Mouse (Mus musculus) embryonic fibroblast, embryonic 13.5 days (primary cell): ENCODE data around the gene Mical1.

Experiments
- CTCF ChIP-seq: IDR thresholded peaks from 2 replicates; pipeline ENCODE4 v1.5.1; 2011; ENCODE audit warnings: mild to moderate bottlenecking, control low read depth, low read length, moderate library complexity, borderline replicate concordance; ENCODE audit not compliant: insufficient read depth
- POLR2A ChIP-seq: IDR thresholded peaks from 2 replicates; pipeline ENCODE4 v1.6.1; 2011; ENCODE audit warnings: low read depth, mild to moderate bottlenecking, control low read depth, low read length, moderate library complexity

- TF ChIP-seq POLR2A (no peak), CTCF (no peak)
Observed at GRCm38 (mm10) chr10:41523386-41523785, 47.3 kb downstream of the Mical1 start.
